Mouse (Mus musculus) gastrocnemius, adult 18-20 months (tissue): ENCODE measurements around the gene Sfxn1. TPM values are rescaled to one million over a fixed set of nuclear protein-coding genes. Genes with fewer than 3 reads are reported as not detected.

Source experiments
- DNase-seq: peaks from one replicate; pipeline ENCODE4 v3.0.0; 2021; ENCODE audit warnings: low spot score
- total RNA-seq, 2 experiments: library from RNA; stranded (reverse); gene quantifications; 2 replicates each; pipeline ENCODE4 v1.2.3; 2021

The Sfxn1 gene
- total RNA-seq, 2 experiments from 2014 or later: 1.4 to 1.6 TPM

DNA sequence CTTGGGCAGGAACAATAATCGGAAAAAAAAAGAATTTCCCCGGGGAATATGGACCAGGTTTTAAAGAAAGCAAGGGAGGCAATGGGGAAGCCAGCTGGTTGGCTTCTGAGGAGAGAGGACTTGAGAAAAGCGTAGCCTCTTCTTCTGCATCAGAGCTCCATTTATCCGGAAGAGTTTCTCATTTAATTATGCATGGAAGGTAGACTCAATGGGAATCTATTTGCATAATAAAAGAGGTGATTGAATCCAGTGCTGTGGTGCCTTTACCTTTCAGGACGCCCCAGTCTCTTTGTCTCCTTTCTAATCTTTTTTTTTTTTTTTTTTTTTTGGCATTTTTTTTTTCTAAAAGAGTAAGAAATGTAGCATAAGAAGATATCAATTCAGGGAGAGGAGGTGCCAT, 46.7 kb downstream of the Sfxn1 start:
- DNase-seq: no peak

DNA sequence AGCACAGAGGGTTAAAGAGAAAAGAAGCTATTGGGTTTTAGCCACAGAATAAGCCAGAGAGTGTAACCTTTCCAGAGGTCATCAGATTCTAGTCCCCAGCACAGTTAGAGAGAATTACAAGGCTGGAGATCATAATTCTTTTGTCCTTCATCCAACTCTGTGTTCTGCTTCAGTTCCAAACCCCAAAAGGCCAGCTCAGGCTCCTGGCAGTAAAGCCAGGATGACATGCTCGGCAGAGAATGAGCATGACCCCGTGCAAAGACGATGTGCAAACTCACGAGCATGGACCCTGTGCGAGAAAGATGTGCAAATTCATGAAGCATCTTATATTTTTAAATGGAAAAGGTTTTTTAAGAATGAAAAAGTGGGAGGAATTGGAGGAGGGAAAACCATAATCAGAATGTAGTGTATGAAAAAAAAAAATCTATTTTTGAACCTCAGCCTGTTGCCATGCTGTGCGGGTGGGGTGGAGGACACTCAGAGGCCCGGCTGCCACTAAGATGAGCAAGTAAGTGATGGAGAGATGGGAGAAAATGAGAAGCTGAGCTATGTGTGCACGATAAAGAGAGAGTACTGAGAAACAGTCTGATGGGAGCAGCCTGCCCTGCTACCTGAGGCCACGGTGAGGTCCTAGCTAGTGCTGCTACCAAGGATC, 66.2 kb downstream of the Sfxn1 start:
- peak; percentile 40 for DNase-seq

DNA sequence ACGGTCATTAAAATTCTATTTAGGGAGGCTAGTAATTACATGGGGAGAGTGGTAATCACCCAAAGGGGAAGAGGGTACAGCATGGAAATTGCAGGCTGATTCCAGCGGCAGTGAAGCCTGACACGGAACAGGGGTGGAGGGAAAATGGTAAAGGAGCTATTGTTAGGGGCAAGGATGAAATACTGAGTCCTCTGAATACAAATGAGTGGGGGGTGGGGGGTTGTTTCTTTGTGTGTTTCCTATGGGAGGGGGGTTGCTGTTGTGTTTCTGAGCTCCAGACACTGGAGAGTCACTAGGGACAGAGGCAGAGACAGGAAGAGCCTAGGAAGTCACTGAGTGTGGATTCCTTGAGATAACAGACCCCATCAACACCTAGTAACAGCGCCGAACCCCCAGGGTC, 72.1 kb downstream of the Sfxn1 start:
- DNase-seq: no peak

DNA sequence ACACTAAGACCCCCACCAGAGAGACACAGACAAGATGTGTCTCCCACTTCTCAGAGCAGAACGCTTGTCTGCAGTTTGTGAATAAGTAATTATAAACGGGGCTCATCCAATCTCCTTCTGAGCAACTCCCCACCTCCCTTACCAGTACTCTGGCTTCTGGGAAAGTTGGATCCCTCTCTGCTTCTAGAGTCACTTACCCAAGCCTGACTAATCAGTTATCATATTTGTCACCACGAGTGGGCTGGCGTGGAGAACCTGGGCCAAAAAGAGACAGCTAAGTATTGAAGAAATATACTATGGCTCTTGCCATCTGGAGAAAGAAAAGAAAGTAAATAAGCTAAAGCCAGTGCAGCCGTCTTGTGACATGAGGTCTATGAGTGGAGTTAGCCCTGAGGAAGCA, 73.0 kb downstream of the Sfxn1 start:
- DNase-seq: no peak

DNA sequence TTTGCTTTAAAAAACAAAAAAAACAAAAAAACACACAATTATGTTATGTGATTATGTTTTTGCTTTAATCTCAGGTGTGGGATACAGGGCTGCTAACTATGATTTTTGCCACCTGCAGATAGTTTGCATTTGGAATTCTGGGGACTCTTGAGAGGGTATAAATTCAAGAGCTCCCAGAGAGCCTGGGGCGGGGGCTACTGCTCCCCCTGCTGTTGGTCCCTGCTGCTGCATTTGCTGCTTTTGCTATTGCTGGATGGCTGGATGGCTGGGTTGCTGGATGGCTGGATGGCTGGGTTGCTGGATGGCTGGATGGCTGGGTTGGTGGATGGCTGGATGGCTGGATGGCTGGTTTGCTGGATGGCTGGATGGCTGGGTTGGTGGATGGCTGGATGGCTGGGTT, 75.7 kb downstream of the Sfxn1 start:
- DNase-seq: no peak

DNA sequence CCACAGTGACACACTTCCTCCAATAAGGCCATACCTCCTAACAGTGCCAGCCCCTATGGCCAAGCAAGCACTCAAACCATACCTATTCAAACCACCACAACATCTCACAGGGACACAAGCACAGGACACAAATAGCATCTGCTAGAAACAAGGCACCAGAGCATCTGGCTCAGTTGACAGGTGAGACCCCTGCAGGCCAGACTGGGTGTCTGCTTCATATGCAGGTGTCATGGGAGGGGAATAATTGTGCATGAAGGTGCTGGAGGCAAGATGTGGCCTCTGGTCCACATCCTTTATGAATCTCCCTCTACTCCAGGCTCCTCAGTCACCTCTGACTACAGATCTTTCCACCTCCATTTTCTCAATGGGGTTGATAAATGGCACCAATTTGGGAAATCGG, 80.8 kb downstream of the Sfxn1 start:
- no peak for DNase-seq

DNA sequence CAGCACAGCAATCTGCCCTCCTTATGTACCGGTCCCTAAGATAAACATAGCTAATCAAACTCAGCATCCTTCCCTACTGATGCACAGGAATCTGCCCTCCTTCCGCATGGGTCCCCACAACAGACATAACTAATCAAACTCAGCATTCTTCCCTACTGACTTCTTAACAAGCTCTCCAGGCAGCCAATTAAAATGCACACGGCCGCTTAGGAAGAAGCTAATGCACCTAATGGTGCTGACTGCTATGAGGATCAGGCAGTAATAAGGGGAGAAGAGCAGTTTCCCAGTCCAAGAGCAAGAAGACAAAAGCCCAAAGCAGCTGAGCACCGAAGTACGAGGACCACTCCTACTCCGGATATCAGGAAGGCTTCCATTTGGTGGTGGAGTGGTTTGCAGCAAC, 81.2 kb downstream of the Sfxn1 start:
- DNase-seq: no peak

DNA sequence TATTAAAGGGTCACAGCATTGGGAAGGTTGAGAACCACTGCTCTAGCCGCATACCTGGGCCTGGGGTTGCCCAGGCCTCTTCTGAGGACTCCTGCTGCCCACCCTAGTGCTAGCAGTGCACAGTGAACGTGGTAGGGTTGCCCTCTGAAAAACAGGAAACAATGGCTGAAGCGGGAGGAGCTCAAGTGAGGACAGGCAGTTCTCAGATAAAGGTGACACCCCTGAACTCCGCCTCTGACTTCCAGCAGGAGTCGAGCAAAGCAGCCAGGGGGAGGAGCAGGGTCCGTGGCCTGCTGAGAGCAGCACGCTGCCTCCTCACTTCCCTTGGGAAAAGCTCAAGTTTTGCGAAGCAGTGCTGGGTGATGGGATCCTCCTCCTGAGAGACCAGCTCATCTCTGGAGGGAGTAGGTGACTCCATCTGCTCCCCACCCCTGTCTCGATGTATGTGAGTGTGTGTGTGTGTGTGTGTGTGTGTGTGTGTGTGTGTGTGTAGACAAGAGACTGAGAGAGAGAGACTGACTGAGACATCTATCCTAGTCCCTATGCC, 82.1 kb downstream of the Sfxn1 start:
- no peak for DNase-seq

DNA sequence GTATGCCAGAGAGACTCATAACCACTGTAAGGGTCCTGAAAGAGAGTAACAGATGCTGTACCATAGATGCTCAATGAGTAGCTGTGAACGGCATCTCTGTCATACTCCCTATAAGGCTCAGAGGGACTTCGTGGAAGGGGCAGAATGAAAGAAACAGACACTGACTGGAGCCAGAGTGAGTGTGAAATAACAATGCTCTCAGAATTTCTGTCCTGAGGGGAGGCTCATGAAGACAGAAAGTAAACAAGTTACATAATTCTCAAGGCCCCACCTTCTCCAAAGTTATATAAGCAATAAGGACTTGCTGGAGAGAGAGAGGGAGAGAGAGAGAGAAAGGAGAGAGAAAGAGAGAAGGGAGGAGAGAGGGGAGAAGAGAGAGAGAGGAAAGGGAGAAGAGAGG, 84.2 kb downstream of the Sfxn1 start:
- no peak for DNase-seq

Other genes starting within 250 kb of the Sfxn1 start
- gene Drd1, start 16.2 kb upstream of the Sfxn1 start, total RNA-seq: under 1 TPM; 0.07 to 0.48 TPM
- gene Hrh2, start 120.3 kb downstream of the Sfxn1 start, total RNA-seq: under 1 TPM; 0.05 to 0.19 TPM